Mouse (Mus musculus) adrenal gland, postnatal 4 days (tissue): Measurements from ENCODE around the gene Sparc. TPM values are rescaled to one million over a fixed set of nuclear protein-coding genes. Genes with fewer than 3 reads are reported as not detected.

Source experiments
- DNase-seq, 2 experiments: peaks; one replicate each; pipeline ENCODE4 v3.0.0; 2021 to 2022; ENCODE audit warnings: low spot score in 2 of 2, mixed read lengths in 2 of 2
- total RNA-seq, 2 experiments: library from RNA; stranded (reverse); gene quantifications; 2 replicates each; pipeline ENCODE4 v1.2.3; 2021

The Sparc gene
- total RNA-seq, 2 experiments from 2014 or later: 2,300 to 2,476 TPM

DNA sequence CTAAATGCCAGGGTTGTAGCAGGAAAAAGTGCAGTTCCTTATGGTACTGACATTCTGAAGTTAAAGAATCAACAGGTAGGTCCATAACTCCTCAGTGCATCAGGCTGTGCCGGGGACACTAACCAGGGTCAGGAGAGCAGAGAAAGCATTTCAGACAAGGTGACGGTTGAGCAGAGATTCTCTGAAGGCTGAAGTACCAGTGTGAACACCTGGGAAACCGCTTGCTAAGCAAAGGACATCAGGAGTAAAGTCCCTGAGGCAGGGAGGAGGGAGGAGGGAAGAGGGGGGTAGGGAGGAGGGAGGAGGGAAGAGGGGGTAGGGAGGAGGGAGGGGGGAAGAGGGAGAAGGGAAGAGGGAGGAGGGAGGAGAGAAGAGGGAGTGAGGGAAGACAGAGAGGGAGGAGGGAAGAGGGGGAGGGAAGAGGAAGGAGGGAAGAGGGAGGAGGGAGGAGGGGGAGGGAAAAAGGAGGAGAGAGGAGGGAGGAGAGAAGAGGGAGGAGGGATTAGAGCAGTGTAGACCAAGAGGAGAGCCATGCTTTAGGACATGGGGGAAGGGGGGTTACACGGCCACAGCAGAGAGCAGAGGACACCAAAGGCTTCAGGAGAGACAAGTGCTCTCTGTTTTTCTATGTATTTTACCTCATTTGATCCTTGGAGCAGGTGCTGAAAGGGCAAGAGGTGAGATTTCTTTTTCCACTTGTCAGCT, 54.4 kb downstream of the Sparc start:
- no peak for DNase-seq

DNA sequence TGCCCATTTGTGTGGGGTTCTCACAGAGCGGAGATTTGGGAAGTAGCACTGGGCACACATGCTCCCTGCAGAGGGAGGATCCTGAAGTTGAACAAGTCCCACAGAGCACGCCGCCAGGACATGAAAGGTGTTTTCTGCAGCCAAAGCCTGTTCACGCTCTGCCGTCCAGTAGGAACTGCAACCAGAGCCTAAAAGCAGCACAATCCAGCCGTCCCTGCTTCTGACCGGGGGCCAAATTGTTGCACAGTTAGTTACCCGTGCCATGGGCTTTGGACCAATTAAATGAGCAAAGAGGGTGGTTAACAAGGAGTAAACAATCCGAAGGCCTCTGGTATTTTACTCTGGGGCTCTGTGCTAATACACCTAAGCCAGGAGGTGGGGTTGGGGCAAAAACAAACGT, 55.2 kb downstream of the Sparc start:
- DNase-seq: no peak

DNA sequence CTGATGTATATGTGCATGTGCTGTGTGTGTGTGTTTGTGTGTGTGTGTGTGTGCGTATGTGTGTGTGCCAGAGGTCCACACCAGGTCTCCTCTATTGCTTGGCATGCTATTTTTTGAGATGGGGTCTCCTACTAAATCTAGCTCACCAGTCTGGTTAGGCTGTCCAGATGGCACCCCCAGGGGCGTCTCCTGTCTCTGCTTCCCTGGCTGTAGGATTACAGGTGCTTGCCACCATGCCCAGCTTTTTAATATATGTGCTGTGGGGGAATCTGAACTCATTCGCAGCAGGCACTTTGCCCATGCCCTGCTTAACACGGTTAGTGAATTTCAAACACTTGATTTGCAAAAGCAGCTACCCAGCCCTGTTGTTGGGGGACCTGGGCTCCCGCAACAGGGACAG, 57.1 kb downstream of the Sparc start:
- no peak for DNase-seq

DNA sequence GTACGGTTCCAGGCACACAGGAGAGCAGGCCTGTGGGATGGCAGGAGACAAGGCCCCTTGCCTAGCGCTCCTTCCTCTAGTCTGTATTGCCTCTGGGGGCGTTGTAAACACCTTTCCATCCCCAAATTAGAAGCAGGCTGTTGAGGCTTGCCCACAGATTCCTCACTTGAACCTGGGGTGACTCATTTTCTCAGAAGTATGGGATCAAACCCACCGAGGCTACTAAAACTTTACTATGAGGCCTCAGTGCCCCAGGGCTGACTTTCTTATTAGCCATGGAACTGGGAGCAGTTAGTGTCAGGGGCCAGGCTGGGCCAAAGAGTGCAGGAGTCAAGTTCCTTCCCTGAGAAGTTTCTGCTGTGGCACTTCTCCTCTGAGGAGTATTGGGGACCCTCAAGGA, 57.7 kb downstream of the Sparc start:
- no peak for DNase-seq

DNA sequence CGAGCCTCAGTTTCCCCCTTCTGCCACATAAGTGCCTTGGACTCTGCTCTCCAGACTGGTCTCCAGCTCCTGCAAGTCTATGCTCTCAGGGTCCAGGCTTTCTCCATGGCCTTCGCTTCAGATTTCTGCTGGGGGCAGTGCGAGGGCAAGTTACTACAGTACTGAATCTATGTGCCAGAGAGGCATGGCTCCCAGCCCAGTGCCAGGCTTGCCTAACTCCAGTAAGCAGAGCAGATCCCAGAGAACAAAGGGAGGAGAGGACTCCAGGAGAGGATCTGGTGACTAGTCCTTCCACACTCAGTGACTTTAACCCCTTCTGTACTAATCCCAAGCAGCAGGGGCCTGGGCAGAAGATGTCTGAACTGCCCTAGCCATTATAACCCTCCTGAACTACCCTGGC, 58.3 kb downstream of the Sparc start:
- no peak for DNase-seq

DNA sequence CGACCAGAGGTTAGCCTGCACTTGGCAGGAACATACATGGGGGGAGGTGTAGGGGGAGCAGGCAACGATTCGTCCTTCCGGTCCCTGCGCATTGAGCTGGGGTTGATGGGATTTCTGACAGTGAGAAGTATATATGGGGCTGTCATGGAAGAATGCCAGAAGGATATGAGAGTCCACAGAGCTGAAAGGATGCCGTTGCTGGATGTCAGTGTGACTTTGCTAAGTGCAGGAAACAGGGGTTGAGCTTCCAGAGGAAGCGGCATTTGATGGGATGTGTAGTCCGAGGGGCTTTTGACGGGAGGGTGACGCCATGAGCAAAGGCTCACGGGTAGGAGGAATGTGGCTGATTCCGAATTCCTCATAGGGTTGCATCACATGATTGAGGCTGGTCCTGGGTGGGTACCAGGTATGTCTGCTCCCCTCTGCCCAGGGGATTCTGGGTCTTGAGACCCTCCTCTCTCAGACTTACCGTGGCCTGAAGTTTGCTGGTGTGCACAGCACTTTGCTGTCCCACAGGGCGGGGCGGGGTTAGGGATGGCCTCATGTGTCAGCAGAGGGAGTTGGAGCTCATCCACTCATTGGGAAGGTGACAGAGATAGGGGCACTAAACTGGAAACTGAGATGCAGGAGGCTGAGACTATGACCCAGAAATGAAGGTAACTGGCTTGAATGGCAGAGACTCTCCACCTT, 64.7 kb downstream of the Sparc start:
- no peak for DNase-seq

DNA sequence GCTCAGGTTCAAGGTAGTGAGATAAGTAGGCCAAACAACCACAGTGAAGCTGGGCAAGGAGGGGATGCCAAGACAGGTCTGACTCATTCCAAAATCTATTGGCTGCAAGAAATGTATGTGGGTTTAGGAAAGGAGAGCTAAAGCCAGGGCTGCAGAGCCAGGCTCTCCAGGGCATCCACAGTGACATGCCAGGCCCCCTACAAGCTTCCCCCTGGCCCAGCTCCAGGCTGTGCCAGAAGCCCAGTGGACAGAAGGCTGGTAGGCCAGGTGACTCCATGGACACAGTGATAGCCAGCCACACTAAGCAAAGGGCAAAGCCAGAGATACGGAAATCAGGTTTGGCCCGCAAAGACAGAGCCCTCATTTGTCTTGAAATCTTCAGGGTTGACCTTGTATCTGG, 66.1 kb downstream of the Sparc start:
- no peak for DNase-seq

Other genes starting within 250 kb of the Sparc start
- gene Slc36a2, start 238.1 kb downstream of the Sparc start, total RNA-seq: 10 to 100 TPM; 45.2 to 66.6 TPM
- 10 to 100 TPM; 35.5 to 35.6 TPM for gene Slc36a1, start 218.8 kb downstream of the Sparc start, total RNA-seq
- under 1 TPM; 0.11 to 0.22 TPM for gene Fat2, start 86.6 kb downstream of the Sparc start, total RNA-seq
- 100 to 1,000 TPM; 254 to 267 TPM for gene Atox1, start 38.1 kb upstream of the Sparc start, total RNA-seq
- 10 to 100 TPM; 70.0 to 73.9 TPM for gene G3bp1, start 46.5 kb upstream of the Sparc start, total RNA-seq
- not detected for gene Glra1, start 185.0 kb upstream of the Sparc start, total RNA-seq